Mouse (Mus musculus) stomach, postnatal 0 days (tissue): ENCODE results near the gene Hgf. TPM values are rescaled to one million over a fixed set of nuclear protein-coding genes. Genes with fewer than 3 reads are reported as not detected.

ENCODE experiments used
- ATAC-seq: fragments of 200-750 bp; cut with Nextera tagmentation; 2 replicates; pipeline ENCODE4 v1.8.0; 2017; ENCODE audit not compliant: low FRiP score, low TSS enrichment
- DNase-seq: peaks from one replicate; pipeline ENCODE4 v3.0.0-alpha.2; 2016; ENCODE audit warnings: low spot score
- H3K27ac ChIP-seq: fragments of 300-500 bp; sonication (generic); replicated peaks from 2 replicates; pipeline ENCODE4 v1.5.1; 2014; ENCODE audit warnings: mild to moderate bottlenecking, control low read depth
- H3K27me3 ChIP-seq: fragments of 300-500 bp; sonication (generic); 2 replicates; pipeline ENCODE4 v1.6.1; 2014; ENCODE audit warnings: low read length; ENCODE audit not compliant: control insufficient read depth, insufficient read depth
- H3K36me3 ChIP-seq: fragments of 300-500 bp; sonication (generic); 2 replicates; pipeline ENCODE4 v1.6.1; 2014; ENCODE audit warnings: low read length, mixed read lengths; ENCODE audit not compliant: control insufficient read depth, insufficient read depth
- H3K4me1 ChIP-seq: fragments of 300-500 bp; sonication (generic); replicated peaks from 2 replicates; pipeline ENCODE4 v1.6.1; 2014; ENCODE audit warnings: antibody characterized with exemption; ENCODE audit not compliant: control insufficient read depth, insufficient read depth
- H3K4me2 ChIP-seq: fragments of 300-500 bp; sonication (generic); replicated peaks from 2 replicates; pipeline ENCODE4 v1.6.1; 2014; ENCODE audit warnings: low read depth, mild to moderate bottlenecking, control low read depth, moderate library complexity
- H3K4me3 ChIP-seq: fragments of 300-500 bp; sonication (generic); 2 replicates; pipeline ENCODE4 v1.5.1; 2014; ENCODE audit warnings: low read depth, low read length, control low read depth
- H3K9ac ChIP-seq: fragments of 300-500 bp; sonication (generic); 2 replicates; pipeline ENCODE4 v1.6.1; 2014; ENCODE audit warnings: mild to moderate bottlenecking, low read length, control low read depth, mixed read lengths
- H3K9me3 ChIP-seq: fragments of 300-500 bp; sonication (generic); 2 replicates; pipeline ENCODE4 v1.6.1; 2016; ENCODE audit warnings: low read length; ENCODE audit not compliant: control insufficient read depth
- CTCF ChIP-seq: IDR thresholded peaks from 2 replicates; pipeline ENCODE4 v1.5.1; 2016; ENCODE audit warnings: antibody characterized with exemption, low read depth, mild to moderate bottlenecking, moderate library complexity
- EP300 ChIP-seq: optimal IDR thresholded peaks from 2 replicates; pipeline ENCODE3; 2016; ENCODE audit warnings: antibody characterized with exemption
- WGBS: fragments of 180-500 bp; shearing (Covaris S2); extraction: QIAGEN DNeasy Blood & Tissue Kit; methylation state at CpG from one replicate; pipeline ENCODE4 v1.1.7; 2014; 5-methylcytosine and 5-hydroxymethylcytosine counted together
- polyA plus RNA-seq: library from polyadenylated mRNA; unstranded; fragments of >200 nt; fragmentation: Nextera tagmentation; extraction: Ambion mirVana; gene quantifications from 2 replicates; pipeline ENCODE4 v1.2.1, GENCODE M21; 2015

Gene Hgf
- 0.81 and 1.2 TPM in 2 replicates for polyA plus RNA-seq

DNA sequence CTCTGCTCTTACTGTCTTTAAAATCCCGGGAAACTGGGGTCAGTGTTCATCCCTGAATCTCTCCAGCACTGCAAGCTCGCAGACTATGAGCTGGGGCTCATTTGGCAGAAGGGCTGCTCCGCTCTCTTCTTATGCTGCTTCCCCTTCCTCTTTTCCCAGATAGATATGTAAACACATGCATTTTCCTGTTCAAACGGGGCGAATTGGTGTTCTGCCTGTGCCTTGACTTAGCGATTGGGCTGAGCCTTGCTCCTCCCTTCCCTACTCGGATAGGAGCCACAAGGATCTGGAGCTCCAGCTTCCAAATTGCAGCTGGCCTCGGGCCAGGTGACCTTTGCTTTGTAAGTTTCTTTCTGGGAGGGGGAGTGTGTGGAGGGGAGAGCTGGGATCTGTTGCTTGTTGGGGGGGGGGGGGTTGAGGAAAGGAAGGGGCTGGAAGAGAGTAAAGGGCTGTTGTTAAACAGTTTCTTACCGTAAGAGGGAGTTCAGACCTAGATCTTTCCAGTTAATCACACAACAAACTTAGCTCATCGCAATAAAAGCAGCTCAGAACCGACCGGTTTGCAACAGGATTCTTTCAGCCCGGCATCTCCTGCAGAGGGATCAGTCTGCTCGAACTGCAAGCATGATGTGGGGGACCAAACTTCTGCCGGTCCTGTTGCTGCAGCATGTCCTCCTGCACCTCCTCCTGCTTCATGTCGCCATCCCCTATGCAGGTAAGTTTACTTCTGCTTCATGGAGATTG is at the start of gene Hgf:
Gene Hgf, plus strand, starts transcription at position 192 of the 744 bp plus-strand sequence.
- H3K27me3 ChIP-seq, result no peaks in the 10 kb centered on the region
- peak within 1 kb of the TSS; percentile 62 for H3K4me2 ChIP-seq
- H3K4me1 ChIP-seq, result no peaks in the 10 kb centered on the region
- H3K9ac ChIP-seq, result peak within 1 kb of the TSS; percentile 51; the same call in 1 of the 2 replicates
- ATAC-seq (peak; percentile 47; the same call in 1 of the 2 replicates), DNase-seq (peak; percentile 39)
- TF ChIP-seq EP300 (no peak), CTCF (peak; percentile 46)
- peak within 1 kb of the TSS; percentile 49; the same call in 1 of the 2 replicates for H3K27ac ChIP-seq
- WGBS, result 3% methylated on average over 16 of the region's 16 CpGs
- no peaks in the 10 kb centered on the region for H3K36me3 ChIP-seq
- no peaks in the 10 kb centered on the region for H3K9me3 ChIP-seq
- H3K4me3 ChIP-seq, result peak within 1 kb of the TSS; percentile 39

DNA sequence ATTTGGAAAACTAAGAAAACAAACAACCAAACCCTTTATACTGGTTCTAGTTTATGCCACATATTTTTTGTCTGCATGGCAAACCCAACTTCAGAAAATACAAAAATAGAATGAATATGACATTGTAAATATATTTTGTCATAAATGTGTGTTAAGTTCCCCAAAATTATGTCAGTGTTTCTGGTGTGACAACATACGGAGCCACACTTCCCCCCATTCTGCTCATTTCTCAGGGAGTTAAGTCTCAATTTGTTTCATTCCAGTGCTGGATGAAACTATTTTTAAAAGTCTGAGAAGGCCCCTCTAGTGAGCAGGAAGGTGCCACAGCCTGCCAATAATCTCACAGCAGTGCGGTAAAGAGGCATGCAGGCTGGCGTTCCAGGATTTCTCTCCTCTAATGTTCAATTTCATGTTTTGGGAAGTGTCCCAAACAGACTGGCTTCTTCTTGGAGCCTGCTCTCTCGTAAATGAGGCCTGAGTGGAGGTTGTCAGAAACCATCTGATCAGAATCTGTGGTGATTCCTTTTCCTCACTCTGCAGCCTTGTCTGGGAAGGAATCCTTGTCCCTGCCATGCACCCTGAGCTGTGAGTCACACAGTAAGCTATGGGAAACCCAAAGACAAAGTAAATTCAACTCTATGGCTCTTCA is 46.5 kb upstream of the Hgf start:
- no peak overlapping the region for H3K4me2 ChIP-seq
- no peaks in the 10 kb centered on the region for H3K36me3 ChIP-seq
- no peaks in the 10 kb centered on the region for H3K9me3 ChIP-seq
- 74% methylated on average over 4 of the region's 4 CpGs for WGBS
- DNase-seq (no peak), ATAC-seq (no peak)
- H3K4me3 ChIP-seq, result no peak overlapping the region
- no peak overlapping the region for H3K27ac ChIP-seq
- TF ChIP-seq CTCF (no peak), EP300 (no peak)
- H3K9ac ChIP-seq, result no peak overlapping the region
- H3K27me3 ChIP-seq, result no peaks in the 10 kb centered on the region
- no peaks in the 10 kb centered on the region for H3K4me1 ChIP-seq

DNA sequence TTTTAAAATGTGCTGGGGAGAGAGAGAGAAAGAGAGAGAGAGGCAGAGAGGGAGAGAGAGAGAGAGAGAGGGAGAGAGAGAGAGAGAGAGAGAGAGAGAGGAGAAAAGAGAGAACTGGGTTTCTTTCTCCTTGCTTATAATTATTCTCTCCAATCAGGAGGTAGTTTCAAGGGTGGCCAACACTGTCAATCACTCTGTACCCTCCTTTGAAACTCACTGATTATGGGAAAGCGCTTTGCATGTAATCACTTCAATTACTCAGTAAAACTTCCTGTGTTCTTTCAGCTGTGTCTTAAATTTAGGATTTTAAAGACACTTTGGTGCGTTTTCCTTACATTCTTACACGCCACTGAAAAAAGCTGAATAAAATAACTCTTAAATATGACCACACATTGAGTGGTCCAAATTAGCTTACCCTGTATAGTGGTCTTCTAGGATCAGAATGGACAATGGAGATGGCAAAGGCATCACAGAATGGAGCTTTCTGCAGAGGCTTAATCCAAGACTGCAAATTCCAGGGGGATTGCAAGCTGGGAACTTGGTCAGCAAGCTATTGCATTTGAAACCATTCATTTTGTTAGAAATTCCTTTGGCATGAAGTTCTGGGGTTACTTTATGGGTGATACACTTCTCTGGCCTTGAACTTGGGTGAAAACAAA is 21.5 kb upstream of the Hgf start:
- Histone ChIP-seq H3K27ac (no peak overlapping the region), H3K4me3 (no peak overlapping the region), H3K9ac (no peak overlapping the region), H3K4me2 (no peak overlapping the region), H3K9me3 (no peaks in the 10 kb centered on the region), H3K36me3 (no peaks in the 10 kb centered on the region), H3K4me1 (no peaks in the 10 kb centered on the region), H3K27me3 (no peaks in the 10 kb centered on the region)
- WGBS, result 87% methylated on average over 3 of the region's 3 CpGs
- TF ChIP-seq CTCF, result no peak
- TF ChIP-seq EP300, result no peak
- ATAC-seq, result no peak
- no peak for DNase-seq

DNA sequence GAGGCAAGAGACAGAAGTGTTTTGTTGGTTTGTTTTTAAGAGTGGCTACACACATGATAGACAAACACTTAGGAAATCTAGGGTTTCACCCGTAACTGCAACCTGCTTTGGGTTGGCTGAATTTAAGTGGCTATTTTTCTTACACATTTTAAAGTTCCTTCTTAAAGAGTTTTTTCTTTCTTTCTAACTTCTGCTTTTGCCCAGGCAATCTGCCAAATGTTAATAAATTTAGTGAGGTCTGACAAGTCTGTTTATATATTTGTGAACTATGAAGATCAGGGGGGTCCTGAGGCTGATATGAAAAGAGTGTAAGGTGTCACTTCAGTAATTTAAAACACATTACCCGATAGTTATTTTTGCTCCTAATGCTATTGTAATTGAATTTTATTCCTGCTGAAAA is 15.2 kb upstream of the Hgf start:
- Histone ChIP-seq H3K27ac (no peak overlapping the region), H3K27me3 (no peaks in the 10 kb centered on the region), H3K9me3 (no peaks in the 10 kb centered on the region), H3K9ac (no peak overlapping the region), H3K36me3 (no peaks in the 10 kb centered on the region), H3K4me3 (no peak overlapping the region), H3K4me2 (no peak overlapping the region), H3K4me1 (no peaks in the 10 kb centered on the region)
- ATAC-seq (no peak), DNase-seq (no peak)
- no peak for TF ChIP-seq CTCF
- no peak for TF ChIP-seq EP300
- 31% methylated on average over 2 of the region's 2 CpGs for WGBS

DNA sequence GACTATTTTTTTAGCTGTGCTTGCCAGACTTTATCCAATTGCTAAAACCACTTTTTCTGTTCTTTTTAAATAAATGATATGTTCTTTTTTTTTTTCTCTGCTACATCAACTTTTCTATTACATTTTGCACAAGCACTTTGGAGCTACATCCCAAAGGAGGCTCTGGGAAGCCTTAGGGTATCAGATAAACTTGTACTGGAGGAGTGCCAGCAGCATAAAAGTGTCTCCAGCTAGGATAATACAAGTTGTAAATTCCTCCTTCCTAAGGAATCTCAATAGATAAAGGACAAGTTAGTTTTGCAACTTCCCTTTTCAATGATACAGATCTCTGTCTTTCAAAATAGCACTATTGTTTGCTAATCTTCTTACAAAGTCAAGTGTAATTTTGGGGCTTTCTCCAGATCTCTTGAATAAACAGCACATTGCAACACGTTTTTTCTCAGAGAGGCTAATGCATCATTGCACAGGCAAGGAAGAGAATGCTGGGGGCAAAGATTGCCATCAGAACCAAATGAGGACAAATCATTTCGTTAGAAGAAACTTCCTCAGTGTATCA is 11.7 kb upstream of the Hgf start:
- 20% methylated on average over 2 of the region's 2 CpGs for WGBS
- Histone ChIP-seq H3K4me1 (no peaks in the 10 kb centered on the region), H3K36me3 (no peaks in the 10 kb centered on the region), H3K9ac (no peak overlapping the region), H3K27ac (no peak overlapping the region), H3K9me3 (no peaks in the 10 kb centered on the region), H3K27me3 (no peaks in the 10 kb centered on the region), H3K4me3 (no peak overlapping the region), H3K4me2 (no peak overlapping the region)
- no peak for DNase-seq
- ATAC-seq, result no peak
- TF ChIP-seq EP300 (no peak), CTCF (no peak)
